Mouse (Mus musculus) gonadal fat pad, adult 2 months (tissue): ENCODE measurements around the gene 4930524B15Rik. TPM values are rescaled to one million over a fixed set of nuclear protein-coding genes. Genes with fewer than 3 reads are reported as not detected.
"Not testable (repeated sequence)": the region's sequence is repeated elsewhere in the genome, so short reads cannot be mapped to it uniquely, and the experiment has no call there.

Experiments used
- DNase-seq: peaks from one replicate; pipeline ENCODE4 v3.0.0-alpha.2; 2012; ENCODE audit warnings: low read depth
- polyA plus RNA-seq: library from polyadenylated mRNA; depleted of rRNA; stranded (reverse); fragments of >200 nt; gene quantifications from 2 replicates; pipeline ENCODE4 v1.2.3, GENCODE M21; 2012; rRNA removed

4930524B15Rik gene
- 0.05 TPM in 1 of 2 replicates, not detected in the other for polyA plus RNA-seq

DNA sequence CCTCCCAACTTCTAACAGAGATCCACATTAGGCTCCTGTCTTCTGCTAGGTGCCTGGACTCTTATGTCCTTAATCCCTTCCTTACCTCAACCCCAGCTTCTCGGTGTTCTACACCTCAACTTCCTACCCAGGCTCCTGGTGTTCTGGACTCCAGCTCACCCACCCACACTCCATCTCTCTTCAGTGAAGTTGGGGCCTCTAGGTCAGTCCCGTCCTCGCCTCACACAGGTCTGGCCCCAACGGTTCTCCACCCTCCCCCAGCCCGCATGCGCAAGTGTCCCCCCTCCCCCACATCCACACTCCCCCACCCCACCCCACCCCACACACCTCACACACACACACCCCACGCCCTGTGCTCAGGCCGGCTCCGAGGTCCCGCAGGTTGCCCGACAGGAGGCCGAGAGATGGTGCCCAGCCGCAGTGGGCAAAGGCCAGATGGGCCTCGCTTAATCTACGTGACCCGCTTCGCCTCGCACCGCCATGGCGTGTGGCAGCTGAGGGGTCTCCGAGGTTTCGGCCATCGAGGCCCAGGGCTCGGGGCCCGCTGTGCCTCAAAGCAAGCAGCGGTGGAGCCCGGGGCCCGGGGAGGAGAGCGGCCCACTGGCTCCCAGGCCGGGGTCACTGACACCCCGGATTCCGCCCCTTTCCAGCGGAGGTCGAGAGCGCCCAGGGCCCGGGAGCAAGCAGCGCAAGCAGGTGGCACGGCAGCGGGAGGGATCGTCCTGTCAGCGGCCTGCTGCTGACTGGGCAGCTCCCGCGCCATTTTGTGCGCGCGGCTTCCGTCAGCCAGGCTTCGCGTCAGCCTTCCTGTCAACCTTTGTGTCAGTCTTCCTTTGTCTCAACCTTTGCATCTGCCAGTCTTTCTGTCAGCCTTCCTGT, at the start of gene 4930524B15Rik:
Gene 4930524B15Rik, plus strand, starts transcription at position 337 of the 879 bp plus-strand sequence.
- no peak for DNase-seq

- DNase-seq, result no peak
These were observed 47.6 kb upstream of the 4930524B15Rik start for GRCm38 (mm10) chr11:31917769-31918168.

DNA sequence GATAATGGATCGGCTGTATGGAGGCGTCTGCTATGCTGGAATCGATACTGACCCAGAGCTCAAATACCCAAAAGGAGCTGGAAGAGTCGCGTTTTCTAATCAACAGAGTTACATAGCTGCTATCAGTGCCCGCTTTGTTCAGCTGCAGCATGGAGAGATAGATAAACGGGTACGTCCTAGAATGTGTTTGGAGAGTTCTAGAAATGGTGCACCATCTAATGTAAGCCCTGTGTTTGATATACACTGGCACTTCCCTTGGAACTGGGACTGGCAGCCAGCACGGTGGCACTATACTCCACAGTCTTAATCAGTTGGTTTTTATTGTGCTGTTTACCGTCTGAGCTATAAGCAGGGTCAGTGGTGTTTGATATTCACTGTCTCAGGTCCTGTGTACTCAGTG, 35.3 kb upstream of the 4930524B15Rik start:
- DNase-seq, result no peak

DNA sequence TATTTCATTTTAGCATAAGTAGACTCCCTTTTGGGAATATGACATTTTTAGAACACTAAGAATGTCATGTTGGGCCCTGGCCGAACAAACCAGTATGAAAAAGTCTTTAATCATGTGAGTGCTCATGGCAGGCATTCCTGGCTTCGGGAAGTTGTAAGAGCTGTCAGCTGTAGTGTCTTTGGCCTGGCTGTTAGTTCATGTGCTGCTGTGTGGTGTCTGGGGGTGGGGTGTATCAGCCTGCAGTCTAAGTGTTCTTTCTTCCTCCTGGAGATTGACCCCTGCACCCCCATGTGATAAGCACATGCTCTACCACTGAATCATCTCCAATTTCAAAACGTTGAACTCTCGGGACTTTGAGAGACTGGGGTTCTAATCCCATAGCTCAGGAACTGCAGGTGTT, 29.7 kb upstream of the 4930524B15Rik start:
- DNase-seq, result no peak

- DNase-seq, result no peak
These were observed 28.4 kb upstream of the 4930524B15Rik start for GRCm38 (mm10) chr11:31936910-31937525.

DNA sequence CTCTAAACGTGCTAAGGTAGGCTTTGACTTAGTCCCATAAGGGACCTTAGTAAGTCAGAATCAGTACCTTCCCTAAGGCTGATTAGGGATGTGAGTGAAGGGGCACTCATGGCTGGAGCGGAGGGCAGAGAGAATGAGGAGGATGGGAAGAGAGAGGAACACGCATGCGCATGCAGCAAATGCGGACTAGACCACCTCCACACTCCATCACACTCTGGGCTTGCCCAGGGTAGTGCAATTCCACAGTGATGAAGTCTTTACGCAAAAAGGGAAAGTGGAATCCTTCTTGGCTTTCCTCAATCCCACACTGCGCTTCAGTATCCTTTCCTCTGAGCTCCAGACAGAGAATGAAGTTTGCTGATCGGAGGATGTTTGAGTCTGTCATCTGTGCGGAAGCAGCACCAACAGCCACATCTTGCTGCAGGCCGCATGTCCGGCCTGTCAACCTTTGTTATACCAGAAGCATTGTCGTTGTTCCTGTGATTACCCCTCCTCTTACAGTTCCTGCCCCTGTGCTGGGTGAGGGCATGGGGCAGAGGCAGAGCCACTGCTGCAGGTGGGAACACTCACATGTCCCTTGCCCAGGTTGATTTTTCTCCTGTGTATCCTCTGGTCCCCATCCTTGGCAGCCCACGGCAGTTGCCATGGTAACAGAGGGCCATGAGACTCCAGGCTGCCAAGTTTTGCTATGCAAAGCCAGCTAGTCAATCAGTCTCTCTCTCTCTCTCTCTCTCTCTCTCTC, 24.3 kb upstream of the 4930524B15Rik start:
- no peak for DNase-seq

- DNase-seq, result no peak
These were observed 23.5 kb upstream of the 4930524B15Rik start for GRCm38 (mm10) chr11:31941640-31942638.

- no peak for DNase-seq
These were observed 19.9 kb upstream of the 4930524B15Rik start for GRCm38 (mm10) chr11:31945471-31945870.

GRCm38 (mm10) chr11:31948462-31949330, 16.7 kb upstream of the 4930524B15Rik start:
- DNase-seq, result no peak

GRCm38 (mm10) chr11:31949331-31949785, 16.0 kb upstream of the 4930524B15Rik start:
- peak; percentile 12 for DNase-seq

DNA sequence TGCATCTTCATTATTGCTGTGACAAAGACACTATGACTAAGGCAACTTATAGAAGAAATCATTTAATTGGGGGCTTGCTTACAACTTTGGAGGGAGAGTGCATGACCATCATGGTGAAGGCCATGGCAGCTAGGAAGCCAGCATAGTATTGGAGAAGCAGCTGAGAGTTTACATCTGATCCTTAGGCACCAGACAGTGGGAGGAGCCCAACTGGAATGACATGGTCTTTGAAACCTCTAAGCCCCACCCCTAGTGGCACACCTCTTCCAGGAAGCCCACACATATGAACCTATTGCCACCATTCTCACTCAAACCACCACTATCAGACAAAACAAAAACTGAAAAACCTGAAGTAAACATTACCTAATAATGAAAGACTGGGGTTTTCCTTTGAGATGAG, 5.3 kb upstream of the 4930524B15Rik start:
- no peak for DNase-seq

DNA sequence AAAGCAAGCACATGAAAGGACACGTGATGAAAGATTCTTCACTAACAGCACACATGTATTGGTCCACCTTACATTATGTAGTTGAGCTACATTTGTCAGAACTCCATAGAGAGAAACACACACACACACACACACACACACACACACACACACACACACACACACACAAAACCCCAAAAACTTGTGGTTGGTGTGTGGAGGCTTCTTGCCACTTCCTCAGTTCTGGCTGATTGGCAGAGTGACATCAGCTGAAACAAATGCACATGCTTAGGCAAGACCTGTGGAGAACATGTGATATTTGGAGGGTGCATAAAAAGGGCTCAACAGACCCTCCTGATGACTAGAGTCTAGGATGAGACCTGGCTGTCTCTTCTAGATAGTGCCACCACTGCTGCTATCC, 1.4 kb upstream of the 4930524B15Rik start:
- DNase-seq, result no peak

- no peak for DNase-seq
These were observed 8.7 kb downstream of the 4930524B15Rik start for GRCm38 (mm10) chr11:31974132-31974531.

DNA sequence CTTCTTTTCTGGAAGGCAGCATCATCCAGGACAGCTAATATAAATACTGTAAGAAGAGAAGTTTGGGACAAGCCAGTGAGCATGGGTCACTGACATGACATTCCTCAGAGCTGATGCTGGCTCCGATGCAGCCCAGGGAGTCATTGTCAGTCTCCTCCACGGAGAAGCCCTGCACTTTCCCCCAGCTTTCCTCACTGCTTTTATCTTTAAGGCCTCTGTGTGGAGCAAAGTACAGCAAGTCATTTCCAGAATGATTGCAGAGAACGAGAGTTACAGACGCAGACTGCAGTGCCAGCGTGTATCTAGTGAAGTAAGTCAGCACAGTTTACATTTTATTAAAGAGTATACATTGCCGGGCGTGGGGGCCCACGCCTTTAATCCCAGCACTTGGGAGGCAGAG, 9.4 kb downstream of the 4930524B15Rik start:
- DNase-seq, result no peak

DNA sequence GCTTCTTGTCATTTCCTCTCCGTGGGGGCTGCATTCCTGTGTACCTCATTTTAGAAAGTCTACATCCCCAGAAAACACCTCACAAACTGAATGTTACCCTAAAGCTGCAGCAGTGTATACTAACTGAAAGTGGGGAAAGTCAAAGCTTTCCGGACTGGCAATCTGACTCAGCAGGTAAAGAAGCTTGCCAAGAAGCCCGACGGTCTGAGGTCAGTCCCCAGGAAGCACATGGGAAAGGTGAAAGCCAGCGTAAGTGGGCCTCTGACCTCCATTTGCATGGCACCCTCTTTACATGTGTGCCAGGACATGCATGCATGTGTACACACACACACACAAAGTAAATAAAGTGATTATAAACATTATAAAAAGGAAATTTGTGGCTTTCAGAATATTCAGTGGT, 10.3 kb downstream of the 4930524B15Rik start:
- no peak for DNase-seq

- no peak for DNase-seq
These were observed 10.7 kb downstream of the 4930524B15Rik start for GRCm38 (mm10) chr11:31976137-31976536.

GRCm38 (mm10) chr11:31980089-31980488, 14.7 kb downstream of the 4930524B15Rik start:
- not testable (repeated sequence) for DNase-seq

DNA sequence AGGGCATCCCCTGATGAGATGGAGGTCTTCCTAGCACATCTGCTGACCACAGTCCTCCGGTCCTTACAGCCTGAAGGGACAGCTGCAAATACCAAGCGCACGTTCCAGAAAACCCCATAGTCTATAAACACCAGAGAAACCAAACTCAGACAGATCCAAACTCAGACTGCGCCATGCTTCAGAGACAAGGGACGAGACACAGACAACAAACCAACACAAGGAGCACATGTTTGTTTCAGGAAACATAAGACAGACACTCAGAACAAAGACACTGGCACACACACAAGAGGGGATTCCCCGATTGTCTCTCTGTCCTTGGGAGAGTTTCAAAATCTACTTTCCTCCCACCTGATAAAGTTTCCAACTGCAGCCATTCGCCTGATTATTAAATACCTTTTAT, 16.4 kb downstream of the 4930524B15Rik start:
- no peak for DNase-seq

- DNase-seq, result not testable (repeated sequence)
These were observed 17.0 kb downstream of the 4930524B15Rik start for GRCm38 (mm10) chr11:31982247-31982943.
